Mouse (Mus musculus) urinary bladder, adult 2 months (tissue): Measurements from ENCODE around the gene Large1. TPM values are rescaled to one million over a fixed set of nuclear protein-coding genes. Genes with fewer than 3 reads are reported as not detected.
"Not testable (repeated sequence)": the region's sequence is repeated elsewhere in the genome, so short reads cannot be mapped to it uniquely, and the experiment has no call there.

Experiments
- DNase-seq: peaks from one replicate; pipeline ENCODE4 v3.0.0; 2022; ENCODE audit warnings: low spot score
- polyA plus RNA-seq: library from polyadenylated mRNA; depleted of rRNA; stranded (reverse); fragments of >200 nt; gene quantifications from 2 replicates; pipeline ENCODE4 v1.2.3, GENCODE M21; 2012; rRNA removed

Gene Large1
- polyA plus RNA-seq, result 20.4 and 23.7 TPM in 2 replicates

- DNase-seq, result peak; percentile 93
Measured at GRCm38 (mm10) chr8:73353108-73353793, at the start of gene Large1. Gene Large1 (minus strand): TSS chr8:73353540.

DNA sequence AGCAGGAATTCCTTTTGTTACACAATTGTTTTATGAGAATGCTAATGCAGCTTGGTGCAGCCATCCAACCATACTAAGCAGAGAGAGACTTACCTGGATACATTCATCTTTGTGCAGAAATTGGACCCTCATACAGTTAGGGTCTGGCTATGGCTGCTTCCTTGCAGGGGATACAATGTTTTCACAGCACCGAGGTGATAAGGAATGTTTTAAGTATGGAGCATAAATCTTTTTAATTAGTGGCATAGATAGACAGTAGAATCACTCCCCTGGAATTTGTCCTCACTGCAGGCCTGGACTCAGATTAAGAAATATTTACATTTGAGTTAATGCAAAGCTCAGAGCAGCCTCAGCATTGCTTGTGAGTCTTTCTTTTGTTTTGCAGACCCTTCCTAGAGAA lies 47.0 kb upstream of the Large1 start:
- no peak for DNase-seq

DNA sequence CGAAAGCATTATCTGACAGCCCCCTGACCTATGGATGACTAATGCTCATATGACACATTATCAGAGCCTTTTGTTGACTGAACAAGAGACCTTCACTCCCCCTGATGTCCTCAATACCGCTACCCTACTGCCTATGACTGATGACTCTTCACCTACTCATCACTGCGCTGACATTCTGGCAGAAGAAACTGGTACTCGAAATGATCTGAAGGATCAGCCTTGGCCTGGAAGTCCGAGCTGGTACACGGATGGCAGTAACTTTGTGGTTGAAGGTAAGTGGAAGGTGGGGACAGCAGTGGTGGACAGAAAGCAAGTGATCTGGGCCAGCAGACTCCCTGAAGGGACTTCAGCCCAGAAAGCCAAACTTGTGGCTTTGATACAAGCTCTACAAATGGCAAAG lies 19.7 kb upstream of the Large1 start:
- not testable (repeated sequence) for DNase-seq

GRCm38 (mm10) chr8:73355979-73356378 lies 2.6 kb upstream of the Large1 start:
- DNase-seq, result no peak

GRCm38 (mm10) chr8:73354201-73354881 lies 1.0 kb upstream of the Large1 start:
- DNase-seq, result peak; percentile 36

- no peak for DNase-seq
Measured at GRCm38 (mm10) chr8:73353794-73354179, 447 bp upstream of the Large1 start.

- DNase-seq, result peak; percentile 46
Measured at GRCm38 (mm10) chr8:73352301-73353107, 836 bp downstream of the Large1 start.

- DNase-seq, result no peak
Measured at GRCm38 (mm10) chr8:73350366-73350765, 3.0 kb downstream of the Large1 start.

DNA sequence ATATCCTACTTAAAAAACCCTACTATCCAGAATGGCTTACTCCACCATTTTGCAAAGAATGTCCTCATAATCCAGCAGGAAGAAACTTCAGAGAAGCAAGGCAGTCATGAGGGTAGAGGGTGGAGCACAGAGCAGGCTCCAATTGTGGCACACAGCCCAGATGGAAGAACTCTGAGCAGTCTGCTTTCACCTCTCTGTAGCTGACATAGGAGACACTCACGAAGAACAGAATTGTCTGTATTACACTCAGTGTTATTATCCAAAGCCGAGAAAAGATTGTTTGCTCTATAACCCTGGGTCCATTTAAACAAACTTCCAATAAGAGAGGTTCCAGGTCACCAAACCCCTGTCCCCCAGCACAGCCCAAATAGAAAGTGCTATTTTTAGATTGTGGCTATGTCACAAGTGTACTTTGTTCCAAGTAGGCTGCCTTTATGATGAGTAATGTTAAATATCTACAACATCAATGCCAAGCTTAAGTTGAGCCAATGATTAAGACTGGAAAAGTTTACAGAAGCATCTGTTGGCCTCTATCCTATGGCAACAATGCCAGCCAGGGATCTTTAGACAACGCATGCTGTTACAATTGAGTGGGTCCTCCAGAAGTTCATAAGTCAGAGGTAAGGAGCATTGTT lies 10.5 kb downstream of the Large1 start:
- no peak for DNase-seq

- DNase-seq, result no peak
Measured at GRCm38 (mm10) chr8:73336845-73337244, 16.5 kb downstream of the Large1 start.

DNA sequence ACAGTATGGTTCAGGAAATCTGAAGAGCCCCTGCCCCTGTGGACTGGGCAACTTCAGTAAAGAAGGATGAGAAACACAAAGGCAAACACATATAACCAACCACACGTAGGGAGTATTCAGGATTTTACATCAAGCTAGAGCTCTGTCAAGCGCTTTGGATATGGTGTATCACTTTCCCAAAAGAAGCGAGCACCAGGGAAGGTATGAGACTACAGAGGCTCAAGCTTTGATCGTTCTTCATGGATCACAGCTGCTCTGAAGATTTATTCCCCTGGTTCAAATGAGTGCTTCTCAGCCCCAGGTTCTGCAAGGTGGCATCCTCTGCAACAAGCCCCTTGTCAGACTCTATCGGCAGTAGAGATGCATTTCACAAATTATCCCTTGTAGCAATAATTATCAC lies 24.2 kb downstream of the Large1 start:
- no peak for DNase-seq

- no peak for DNase-seq
Measured at GRCm38 (mm10) chr8:73328056-73328455, 25.3 kb downstream of the Large1 start.

DNA sequence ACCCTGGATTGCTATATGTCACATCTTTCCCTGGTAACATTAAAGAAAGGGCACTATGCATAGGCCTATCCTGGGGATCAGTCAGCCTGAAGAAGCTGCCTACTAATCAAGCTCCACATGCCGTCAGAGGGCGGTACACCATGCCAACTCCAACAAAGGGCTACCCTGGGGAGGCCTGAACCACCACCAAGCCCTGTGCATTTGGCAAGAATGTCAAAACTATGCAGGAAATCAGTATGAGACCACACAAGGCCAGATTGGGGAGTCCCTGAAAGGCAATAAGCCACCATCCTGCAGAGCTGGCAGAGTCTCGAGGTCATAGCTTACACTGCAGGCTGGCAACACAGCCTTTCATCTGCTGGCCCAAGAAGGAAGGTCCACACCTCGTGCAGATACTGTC lies 28.7 kb downstream of the Large1 start:
- no peak for DNase-seq

GRCm38 (mm10) chr8:73323591-73323990 lies 29.7 kb downstream of the Large1 start:
- DNase-seq, result no peak

DNA sequence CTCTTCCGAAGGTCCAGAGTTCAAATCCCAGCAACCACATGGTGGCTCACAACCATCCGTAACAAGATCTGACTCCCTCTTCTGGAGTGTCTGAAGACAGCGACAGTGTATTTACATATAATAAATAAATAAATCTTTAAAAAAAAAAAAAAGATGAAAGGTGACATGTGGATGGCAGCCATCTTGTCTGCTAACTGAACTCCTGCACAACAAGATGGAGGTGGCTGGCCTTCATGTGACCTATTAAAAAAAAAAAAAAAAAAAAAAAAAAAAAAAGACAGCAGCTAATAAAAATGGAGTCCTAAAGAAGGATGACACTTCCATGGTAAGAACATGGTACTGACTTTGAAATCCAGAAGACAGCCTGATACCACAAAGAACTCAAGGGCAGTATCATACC lies 33.8 kb downstream of the Large1 start:
- not testable (repeated sequence) for DNase-seq

- no peak for DNase-seq
Measured at GRCm38 (mm10) chr8:73313911-73314310, 39.4 kb downstream of the Large1 start.

DNA sequence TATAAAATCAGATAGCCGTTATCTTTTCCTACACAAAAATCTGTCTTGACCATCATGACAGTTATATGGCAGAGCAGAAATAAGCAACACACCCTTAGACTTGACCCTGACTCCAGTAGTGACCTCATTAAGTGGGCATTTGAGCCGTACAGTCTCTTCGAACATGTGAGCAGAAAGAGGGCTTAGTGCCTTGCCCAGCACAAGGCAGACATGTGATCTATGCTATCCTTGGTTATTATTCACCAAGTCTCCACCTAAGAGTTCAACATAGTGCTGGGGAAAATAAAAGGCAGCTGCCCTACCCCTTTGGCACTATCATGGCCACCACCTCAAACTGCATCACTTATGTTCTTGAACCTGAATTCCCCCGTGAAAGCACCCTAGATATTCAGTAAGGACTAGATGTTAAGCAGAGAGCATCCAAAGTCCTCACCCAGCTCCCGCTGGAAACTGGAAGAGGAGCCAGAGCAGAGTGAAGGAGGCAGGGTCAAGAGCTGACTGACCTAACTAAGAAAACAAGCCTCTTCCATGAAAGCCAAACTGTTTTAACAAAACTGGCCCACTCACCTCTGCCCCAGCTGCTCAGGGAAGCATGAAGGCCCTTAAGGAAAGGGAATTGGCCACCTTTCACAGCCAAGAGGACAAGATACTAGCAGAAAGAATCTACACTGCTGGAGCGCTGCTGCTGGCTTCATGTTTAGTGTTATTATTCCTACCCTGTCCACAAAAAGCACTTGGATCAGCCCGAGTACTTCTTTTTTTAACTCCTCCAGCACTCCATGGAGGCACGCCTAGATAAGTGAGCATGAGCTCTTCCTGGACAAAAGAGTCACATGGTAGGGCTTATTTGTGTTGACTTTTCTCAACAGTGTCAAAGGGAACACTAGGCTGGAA lies 40.4 kb downstream of the Large1 start:
- DNase-seq, result no peak

DNA sequence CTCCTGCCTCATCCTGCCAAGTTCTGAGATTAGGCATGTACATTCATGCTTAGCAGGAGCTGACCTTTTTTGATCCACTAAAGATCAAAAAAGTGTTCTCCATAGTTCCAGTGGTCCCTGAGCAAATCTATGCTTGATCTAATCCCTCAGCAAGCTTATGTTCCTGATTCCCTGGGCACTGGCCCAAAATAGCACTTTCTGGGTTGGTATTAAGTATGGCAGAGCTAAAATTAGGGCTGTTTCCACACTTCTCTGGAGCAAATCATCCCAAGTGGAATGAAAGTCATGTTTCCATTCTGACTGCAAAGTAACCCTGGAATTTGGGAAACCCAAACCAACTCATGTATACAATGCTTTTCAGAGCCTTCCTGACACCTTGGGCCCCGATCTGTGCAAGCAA lies 42.9 kb downstream of the Large1 start:
- DNase-seq, result no peak

DNA sequence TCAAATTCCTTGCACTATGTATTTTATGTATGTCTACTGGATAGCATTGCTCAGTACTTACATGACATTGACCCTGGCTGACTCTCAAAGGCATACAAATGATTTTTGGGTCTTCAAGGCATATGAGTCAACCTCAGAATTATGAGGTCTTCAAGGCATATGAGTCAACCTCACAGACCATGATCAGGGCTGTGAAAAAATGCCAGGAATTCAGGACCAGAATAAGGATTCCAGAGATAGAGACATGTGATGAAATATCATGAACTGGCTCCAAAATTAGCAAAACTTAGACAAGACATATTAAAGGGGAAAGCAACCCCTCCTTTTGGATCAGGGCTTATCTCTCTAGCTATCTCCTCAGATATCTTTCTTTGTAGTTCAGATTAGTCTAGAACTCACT lies 43.3 kb downstream of the Large1 start:
- DNase-seq, result no peak

- DNase-seq, result no peak
Measured at GRCm38 (mm10) chr8:73303907-73304306, 49.4 kb downstream of the Large1 start.

DNA sequence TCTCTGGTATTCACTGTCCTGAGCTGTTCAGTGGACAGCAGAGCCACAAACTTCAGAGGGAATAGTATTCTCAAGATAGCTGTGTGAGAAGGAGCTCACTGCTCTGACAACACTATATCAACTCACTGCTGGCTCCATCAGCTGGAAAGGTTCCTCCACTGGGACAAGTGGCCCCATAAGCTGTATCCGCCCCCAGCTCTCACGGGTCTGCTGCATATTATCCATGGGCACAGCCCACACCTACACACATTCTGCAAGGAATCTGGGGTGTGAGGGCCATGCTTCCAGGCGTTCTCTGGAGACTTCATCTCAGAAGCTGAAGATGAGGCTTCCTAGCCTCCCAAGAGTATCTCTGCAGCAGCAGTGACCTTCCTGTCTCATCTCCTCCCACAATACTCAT lies 50.4 kb downstream of the Large1 start:
- no peak for DNase-seq
